Mouse (Mus musculus) left cerebral cortex, postnatal 10 days (tissue): ENCODE data around the gene Olfr1239. TPM values are rescaled to one million over a fixed set of nuclear protein-coding genes. Genes with fewer than 3 reads are reported as not detected.

Experiments
- DNase-seq, 2 experiments: peaks; one replicate each; pipeline ENCODE4 v3.0.0; 2021 to 2022; ENCODE audit warnings: low spot score in 2 of 2, mixed read lengths in 1 of 2; ENCODE audit errors: extremely low spot score in 1 of 2
- intact Hi-C: fragments of 180-260 bp; cut with DNase I; formaldehyde crosslinking; loops from one replicate; pipeline ENCODE4 v1.15.1; 2025
- total RNA-seq, 2 experiments: library from RNA; stranded (reverse); gene quantifications; 2 replicates each; pipeline ENCODE4 v1.2.3; 2021

Gene Olfr1239
- not detected for total RNA-seq

DNA sequence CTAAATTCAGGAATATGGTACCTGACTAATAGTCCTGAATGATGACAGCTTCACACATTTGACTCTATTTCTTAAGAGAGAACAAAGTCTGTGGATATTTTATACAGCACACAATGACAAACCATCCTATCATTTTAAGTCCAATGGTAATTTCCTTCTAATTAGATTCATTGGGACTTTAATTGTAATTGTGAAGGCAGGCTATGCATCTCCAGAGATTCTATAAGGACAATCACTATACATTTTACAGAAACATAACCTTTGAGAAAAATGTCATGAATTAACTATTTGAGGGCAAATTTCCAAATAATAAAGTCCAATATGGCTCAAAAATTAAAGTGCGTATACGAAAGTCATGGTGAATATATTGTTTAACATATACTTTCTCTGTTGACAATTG is at the start of gene Olfr1239:
TSS of gene Olfr1239 (minus strand) at position 101 of the 400 bp plus-strand sequence.
- intact Hi-C loops, result no loop called here
- DNase-seq, result no peak

DNA sequence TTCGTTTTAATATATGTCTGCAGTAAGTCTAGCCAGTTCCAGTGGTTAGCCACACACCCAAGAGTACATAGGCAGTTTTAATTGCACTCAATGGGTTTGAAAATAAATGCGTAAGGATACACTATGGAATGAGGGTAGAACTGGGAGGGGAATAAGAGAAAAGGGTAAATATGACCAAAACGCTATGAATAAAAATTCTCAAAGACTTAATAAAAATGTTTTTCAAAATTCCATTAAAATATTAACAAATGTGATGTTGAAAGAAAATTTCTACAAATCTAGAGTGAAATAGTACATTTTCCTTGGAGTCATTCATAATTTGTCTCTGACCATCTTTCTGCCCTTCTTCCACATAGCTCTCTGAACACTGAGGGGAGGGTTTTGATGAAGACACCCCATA is 22.7 kb upstream of the Olfr1239 start, which contains the start of gene Olfr1240:
TSS of gene Olfr1240 (minus strand) at position 101 of the 400 bp plus-strand sequence.
- intact Hi-C loops, result no loop called here
- DNase-seq, result no peak

DNA sequence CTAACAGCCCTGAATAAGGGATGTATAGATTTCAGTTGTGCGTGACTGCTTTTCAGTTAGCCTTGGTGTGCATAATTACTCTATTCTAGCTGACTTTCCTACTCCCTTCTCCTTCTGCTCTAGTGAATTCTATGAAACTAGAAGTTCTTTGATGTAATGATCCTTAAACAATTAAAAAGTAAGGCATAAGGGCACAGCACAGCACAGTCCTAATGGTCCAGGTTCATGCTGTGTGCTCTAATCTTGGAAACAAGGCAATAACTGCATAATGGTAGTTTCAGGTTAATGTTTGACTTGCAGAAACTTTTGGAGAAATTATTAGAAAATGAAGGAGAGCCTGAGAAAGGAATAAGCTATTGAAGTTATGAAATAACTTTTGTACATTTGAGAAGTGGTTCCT is 5.7 kb downstream of the Olfr1239 start:
- DNase-seq, result no peak
- intact Hi-C loops, result no loop called here

DNA sequence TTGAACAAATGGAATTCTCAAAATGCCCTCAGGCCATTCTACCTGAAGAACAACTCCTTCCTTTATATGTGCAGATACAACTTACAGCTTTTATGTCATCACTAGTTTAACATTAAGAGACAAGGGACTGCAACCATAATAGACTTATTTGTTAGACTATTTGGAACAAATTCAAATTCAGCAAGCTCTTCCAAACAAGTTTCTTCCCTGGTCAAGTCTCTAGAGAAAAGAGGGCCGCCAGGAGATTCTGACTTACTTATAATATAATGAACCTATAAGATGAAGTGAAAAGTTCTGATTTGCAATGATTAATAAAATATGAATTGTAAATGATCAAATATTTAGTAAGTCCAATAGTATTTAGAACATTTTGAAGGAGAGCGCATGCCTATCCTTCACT is 10.6 kb downstream of the Olfr1239 start, which contains the start of gene Olfr1238:
TSS of gene Olfr1238 (minus strand) at position 101 of the 400 bp plus-strand sequence.
- intact Hi-C loops, result no loop called here
- DNase-seq, result no peak

DNA sequence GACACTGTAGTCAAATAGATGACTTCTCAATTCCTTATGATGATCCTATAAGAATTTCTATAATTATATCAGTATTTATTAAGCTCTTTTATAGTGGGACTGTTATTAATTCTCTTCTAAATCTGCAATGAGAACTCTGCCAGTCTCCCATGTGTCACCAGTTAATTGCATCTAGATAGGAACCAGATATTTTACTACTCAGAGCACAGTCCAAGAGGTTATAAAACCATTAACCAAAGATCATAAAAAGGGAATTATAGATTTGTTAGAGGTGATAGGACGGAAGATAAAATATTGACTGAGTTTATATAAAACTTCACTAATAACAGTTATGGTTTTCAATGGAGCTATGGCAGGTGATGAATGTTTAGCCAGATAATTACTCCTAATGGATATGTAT is 19.3 kb downstream of the Olfr1239 start:
- intact Hi-C loops, result no loop called here
- DNase-seq, result no peak

Other genes with a start within 250 kb of the Olfr1239 start
- gene Olfr1225, start 245.7 kb downstream of the Olfr1239 start, total RNA-seq, result not detected
- not detected for gene Olfr1226, start 220.4 kb downstream of the Olfr1239 start, total RNA-seq
- not detected for gene Olfr1228, start 166.3 kb downstream of the Olfr1239 start, total RNA-seq
- gene Olfr1229, start 132.4 kb downstream of the Olfr1239 start, total RNA-seq, result not detected
- gene Olfr1230, start 123.1 kb downstream of the Olfr1239 start, total RNA-seq, result not detected
- not detected for gene Olfr1231, start 113.3 kb downstream of the Olfr1239 start, total RNA-seq
- not detected for gene Olfr1232, start 90.7 kb downstream of the Olfr1239 start, total RNA-seq
- not detected for gene Olfr1233, start 78.0 kb downstream of the Olfr1239 start, total RNA-seq
- gene Olfr1234, start 55.5 kb downstream of the Olfr1239 start, total RNA-seq, result not detected
- gene Olfr1238, start 10.7 kb downstream of the Olfr1239 start, total RNA-seq, result not detected
- not detected for gene Olfr1240, start 22.6 kb upstream of the Olfr1239 start, total RNA-seq
- not detected for gene Olfr1241, start 66.7 kb upstream of the Olfr1239 start, total RNA-seq
- gene Olfr1242, start 77.9 kb upstream of the Olfr1239 start, total RNA-seq, result not detected
- gene Olfr1243, start 111.1 kb upstream of the Olfr1239 start, total RNA-seq, result not detected
- not detected for gene Olfr1245, start 158.0 kb upstream of the Olfr1239 start, total RNA-seq
- not detected for gene Olfr1246, start 172.8 kb upstream of the Olfr1239 start, total RNA-seq
- gene Olfr1247, start 193.7 kb upstream of the Olfr1239 start, total RNA-seq, result under 1 TPM; 0.16 to 0.17 TPM
- gene Olfr1248, start 197.8 kb upstream of the Olfr1239 start, total RNA-seq, result not detected
- not detected for gene Olfr1249, start 214.6 kb upstream of the Olfr1239 start, total RNA-seq
- under 1 TPM; 0.06 to 0.10 TPM for gene Olfr1250, start 241.1 kb upstream of the Olfr1239 start, total RNA-seq